Mouse (Mus musculus) monocyte, adult 59 days (primary cell): Measurements from ENCODE around the gene Ism1. TPM values are rescaled to one million over a fixed set of nuclear protein-coding genes. Genes with fewer than 3 reads are reported as not detected.

Source experiments
- total RNA-seq, 2 experiments: library from RNA; stranded (reverse); gene quantifications; one replicate each; pipeline ENCODE4 v1.2.4; 2023

The Ism1 gene
- total RNA-seq = not detected

DNA sequence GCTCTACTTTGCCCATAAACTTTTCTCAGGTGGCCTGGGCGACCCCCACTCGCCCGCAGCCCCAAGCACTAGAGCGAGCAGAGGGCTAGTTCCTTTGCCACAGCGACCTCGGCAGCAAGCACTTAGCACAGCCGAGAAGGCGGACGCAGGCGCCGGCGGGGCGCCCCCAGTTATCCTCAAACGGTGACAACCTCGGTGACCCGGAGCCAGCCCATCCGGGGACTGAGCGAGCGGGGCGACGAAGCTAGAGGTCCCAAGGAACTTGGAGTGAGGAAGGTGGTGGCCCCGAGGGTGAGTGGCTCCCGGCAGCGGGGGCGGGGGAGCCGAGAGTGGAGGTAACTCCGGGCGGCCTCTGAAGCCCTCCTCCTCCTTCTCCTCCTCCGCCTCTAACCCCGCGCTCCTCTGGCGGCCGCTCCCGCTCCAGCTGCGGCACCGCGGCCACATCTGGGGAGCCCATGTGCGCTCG, at the start of gene Ism1:
TSS of gene Ism1 (plus strand) at position 370 of the 466 bp plus-strand sequence.

Other genes with a start within 250 kb of the Ism1 start
- gene Sptlc3, start 184.3 kb upstream of the Ism1 start, total RNA-seq = not detected